Mouse (Mus musculus) common myeloid progenitor, adult 5-6 weeks (primary cell): ENCODE data around the gene Slc34a2. TPM values are rescaled to one million over a fixed set of nuclear protein-coding genes. Genes with fewer than 3 reads are reported as not detected.

Experiments used
- ATAC-seq: replicated peaks from 2 replicates; pipeline ENCODE4 v1.8.0; 2016; ENCODE audit warnings: low read depth, mild to moderate bottlenecking, moderate TSS enrichment, inconsistent platforms; ENCODE audit not compliant: poor library complexity, severe bottlenecking
- total RNA-seq: library from RNA; stranded (forward); fragments of 200-1000, 187-1606 nt; gene quantifications from 2 replicates; pipeline ENCODE4 v1.2.3, GENCODE M21; 2017

The Slc34a2 gene
- not detected in 2 replicates for total RNA-seq

GRCm38 (mm10) chr5:53037781-53038180, at the start of gene Slc34a2:
Gene Slc34a2, plus strand, starts transcription at chr5:53038081.
- no peak for ATAC-seq

GRCm38 (mm10) chr5:52990687-52991341, 47.1 kb upstream of the Slc34a2 start:
- ATAC-seq, result no peak

- no peak for ATAC-seq
These were observed 45.5 kb upstream of the Slc34a2 start for GRCm38 (mm10) chr5:52992210-52992897.

- ATAC-seq, result no peak
These were observed 44.2 kb upstream of the Slc34a2 start for GRCm38 (mm10) chr5:52993490-52994282.

GRCm38 (mm10) chr5:52995461-52995860, 42.4 kb upstream of the Slc34a2 start:
- no peak for ATAC-seq

GRCm38 (mm10) chr5:52996145-52996544, 41.7 kb upstream of the Slc34a2 start:
- no peak for ATAC-seq

GRCm38 (mm10) chr5:52996601-52997000, 41.3 kb upstream of the Slc34a2 start:
- no peak for ATAC-seq

GRCm38 (mm10) chr5:52997032-52997431, 40.8 kb upstream of the Slc34a2 start:
- ATAC-seq, result no peak

GRCm38 (mm10) chr5:52998097-52998760, 39.7 kb upstream of the Slc34a2 start:
- no peak for ATAC-seq

GRCm38 (mm10) chr5:53000169-53000872, 37.6 kb upstream of the Slc34a2 start:
- ATAC-seq, result no peak

GRCm38 (mm10) chr5:53002599-53003203, 35.2 kb upstream of the Slc34a2 start:
- no peak for ATAC-seq

- ATAC-seq, result no peak
These were observed 34.4 kb upstream of the Slc34a2 start for GRCm38 (mm10) chr5:53003495-53003894.

- no peak for ATAC-seq
These were observed 33.9 kb upstream of the Slc34a2 start for GRCm38 (mm10) chr5:53003981-53004380.

GRCm38 (mm10) chr5:53009027-53009769, 28.7 kb upstream of the Slc34a2 start:
- no peak for ATAC-seq

GRCm38 (mm10) chr5:53009770-53010133, 28.1 kb upstream of the Slc34a2 start:
- ATAC-seq, result no peak

GRCm38 (mm10) chr5:53011327-53011726, 26.6 kb upstream of the Slc34a2 start:
- no peak for ATAC-seq

- no peak for ATAC-seq
These were observed 21.3 kb upstream of the Slc34a2 start for GRCm38 (mm10) chr5:53016606-53017005.

- no peak for ATAC-seq
These were observed 19.6 kb upstream of the Slc34a2 start for GRCm38 (mm10) chr5:53018316-53018715.

- no peak for ATAC-seq
These were observed 14.4 kb upstream of the Slc34a2 start for GRCm38 (mm10) chr5:53023432-53023831.
